Mouse (Mus musculus) kidney, postnatal 14 days (tissue): ENCODE measurements around the gene Kcna4.
A peak's percentile ranks its signal among the peaks of the same experiment; 100 is the strongest.

Experiments
- DNase-seq: peaks from one replicate; pipeline ENCODE4 v3.0.0; 2022; ENCODE audit warnings: mixed read lengths

The Kcna4 gene

DNA sequence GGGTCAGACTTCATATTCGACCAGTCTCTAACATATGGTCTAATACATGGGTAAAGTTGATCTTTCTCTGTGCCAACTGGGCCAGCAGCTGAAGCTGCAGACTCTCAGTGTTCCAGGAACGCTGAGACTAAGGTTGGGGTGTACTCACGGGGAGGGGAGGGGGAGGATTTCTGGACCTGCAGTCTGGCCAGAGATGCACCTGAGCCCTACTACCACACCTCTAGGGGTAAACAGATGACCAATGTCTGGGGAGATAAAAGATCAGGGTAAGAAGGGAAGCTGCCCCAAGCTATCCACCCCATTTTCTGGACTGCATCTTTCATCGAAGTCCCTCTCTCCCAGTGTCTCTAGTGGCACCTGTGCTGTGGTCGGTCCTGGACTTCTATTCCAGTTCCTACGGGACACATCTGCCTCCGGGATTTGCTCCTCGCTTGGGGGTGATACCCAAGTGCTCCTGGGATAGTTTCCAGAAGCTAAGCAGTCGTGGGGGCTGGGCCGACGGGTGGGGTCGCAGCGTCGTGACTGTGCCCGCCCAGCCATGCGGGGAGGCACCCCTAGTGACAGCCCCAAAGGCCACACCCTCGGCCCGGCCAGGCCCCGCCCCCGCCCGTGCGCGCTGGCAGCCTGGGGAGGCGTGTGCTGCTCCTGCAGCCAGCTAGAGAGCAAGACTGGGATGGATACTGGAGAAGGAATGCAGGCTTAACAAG is at the start of gene Kcna4:
Kcna4 (plus strand) TSS at position 650 of the 707 bp plus-strand sequence.
- peak; percentile 11 for DNase-seq

DNA sequence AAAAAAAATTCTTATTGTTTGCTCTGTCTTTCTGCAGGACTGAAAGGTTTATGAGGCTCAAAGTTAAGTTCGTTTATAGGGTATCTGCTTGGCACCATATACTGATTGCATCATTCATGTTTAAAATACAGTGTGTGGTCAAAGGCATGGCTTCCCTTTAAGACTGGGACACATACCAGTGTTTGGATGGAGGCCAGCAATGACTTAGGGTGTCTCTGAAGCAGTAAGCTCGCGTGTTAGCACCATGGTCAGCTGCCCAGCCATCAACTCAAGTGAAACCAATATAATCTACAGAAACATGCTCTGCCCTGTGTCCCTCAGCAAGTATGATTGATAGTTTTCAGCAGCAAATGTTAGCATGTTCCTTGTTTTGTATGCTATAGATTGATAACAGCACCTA is 32.3 kb upstream of the Kcna4 start:
- no peak for DNase-seq

DNA sequence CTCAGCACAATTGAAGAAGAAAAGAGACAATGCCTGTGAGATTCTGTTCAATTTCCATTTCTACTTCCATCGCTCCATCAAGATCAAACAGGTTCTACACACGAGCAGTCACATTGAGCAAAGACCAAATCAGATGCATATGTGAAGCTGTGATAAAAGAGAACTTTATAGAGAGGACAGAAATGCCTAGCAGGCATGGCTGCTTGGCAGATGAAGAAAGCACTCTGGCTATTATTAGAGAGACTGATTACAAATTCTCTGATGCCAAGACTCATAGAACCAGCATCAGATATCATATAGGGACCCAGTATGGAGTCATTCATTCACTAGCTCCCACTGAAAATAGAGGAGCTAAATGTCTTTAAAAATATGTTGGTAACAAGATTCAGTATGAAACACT is 24.2 kb upstream of the Kcna4 start:
- DNase-seq = no peak

DNA sequence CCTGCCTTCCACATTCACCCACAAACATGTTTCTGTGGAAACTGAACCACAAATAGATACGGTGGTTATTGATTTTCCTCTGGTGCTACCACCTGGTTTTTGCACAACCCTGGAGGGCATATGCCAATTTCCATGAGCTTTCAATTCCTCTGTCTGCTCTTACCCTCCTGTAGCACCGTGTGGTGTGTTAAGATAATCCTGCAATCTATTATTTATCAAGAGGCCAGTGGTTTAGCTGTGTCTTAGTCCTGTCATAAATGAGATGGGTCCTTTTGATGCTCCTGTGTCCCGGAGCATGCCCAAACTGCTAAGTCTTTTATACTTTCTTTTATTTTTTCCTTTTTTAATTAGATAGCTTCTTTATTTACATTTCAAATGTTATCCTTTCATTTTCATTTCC is 20.4 kb upstream of the Kcna4 start:
- DNase-seq = no peak

DNA sequence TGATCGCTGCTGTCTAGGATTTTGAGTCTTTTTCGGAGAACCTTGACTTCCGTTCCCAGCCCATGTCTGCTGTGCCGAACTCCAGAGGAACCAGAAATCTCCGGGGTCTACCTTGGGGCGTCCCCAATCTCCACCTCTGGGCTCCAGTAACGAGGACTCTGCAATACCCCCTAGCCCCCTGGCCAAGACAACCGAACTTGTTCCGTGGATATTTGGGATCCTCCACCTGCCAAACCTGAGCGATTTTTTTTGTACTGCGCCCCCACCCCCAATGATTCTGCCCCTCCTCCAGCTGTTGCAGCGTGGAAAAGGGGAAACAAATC is 219 bp downstream of the Kcna4 start:
- DNase-seq = no peak

DNA sequence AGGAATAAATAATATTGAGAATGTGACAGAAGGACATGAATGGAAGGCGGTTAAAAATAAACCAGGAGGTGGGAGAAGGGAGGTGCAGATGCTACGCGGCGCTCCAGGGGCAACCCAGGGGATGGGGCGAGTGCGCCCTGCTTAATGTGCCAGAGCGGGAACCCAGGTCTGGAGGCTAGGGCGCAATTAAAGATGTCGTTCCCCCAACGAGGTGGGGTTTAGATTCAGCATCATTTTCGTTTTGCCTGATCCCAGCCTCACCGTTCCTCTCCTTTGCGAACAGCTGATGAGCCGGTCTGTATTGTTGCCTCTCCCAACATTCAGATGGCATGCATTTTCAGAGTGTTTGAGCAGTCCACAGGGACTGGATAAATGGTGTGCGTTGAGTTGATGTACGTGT is 703 bp downstream of the Kcna4 start:
- no peak for DNase-seq

DNA sequence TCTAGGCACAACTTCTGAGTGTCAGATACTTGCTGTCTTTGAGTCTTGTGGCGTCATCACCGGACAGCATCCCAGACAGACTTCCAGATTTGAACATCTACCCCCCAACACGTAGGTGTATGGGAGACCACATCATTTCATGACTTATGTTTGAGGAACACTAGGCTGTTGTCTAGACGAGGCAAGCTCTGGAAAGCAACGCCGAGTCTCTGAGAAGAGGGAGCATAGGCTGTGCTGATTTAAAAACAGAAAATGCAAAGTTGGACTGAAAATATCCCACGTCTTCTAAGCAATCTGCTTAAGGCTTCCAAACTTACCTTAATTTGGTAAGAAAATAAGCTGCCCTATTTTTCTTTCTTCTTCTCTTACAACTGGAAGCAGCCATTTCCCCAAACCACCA is 4.1 kb downstream of the Kcna4 start:
- no peak for DNase-seq

DNA sequence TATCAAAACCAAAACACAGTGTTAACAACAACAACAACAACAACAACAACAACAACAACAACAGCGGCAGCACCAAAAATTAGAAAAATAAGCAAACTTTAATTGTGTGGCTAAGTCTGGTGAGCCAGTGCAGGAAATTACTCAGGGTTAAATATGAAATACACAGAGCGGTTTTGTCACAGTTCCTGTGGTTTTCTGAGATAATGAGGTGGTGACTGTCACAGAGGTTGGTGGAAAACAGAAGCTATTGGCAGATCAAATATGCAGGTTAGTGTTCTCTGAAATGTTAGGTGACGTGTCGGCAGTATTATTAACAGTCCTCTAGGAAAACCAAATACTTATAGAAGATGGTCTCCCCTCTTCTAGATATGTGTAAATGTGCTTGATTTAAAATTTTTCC is 11.4 kb downstream of the Kcna4 start:
- no peak for DNase-seq

DNA sequence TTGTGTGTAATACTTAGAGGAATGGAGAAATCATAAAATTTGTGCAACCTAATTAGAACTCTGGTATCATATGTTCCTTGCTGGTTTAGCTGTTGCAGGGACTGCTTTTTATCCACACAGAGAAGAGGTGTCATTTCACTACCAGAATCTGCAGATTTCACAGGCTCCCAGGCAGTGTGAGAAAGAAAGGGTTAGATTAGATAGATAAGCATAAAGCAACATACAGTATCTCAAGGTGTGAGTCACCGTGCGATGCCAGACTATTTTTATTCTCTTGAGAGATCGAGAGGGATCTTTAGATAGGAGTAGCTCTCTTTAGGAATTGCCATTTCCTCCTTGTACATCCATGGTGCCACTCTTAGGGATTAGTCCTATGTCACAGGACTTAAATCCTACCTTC is 14.3 kb downstream of the Kcna4 start:
- DNase-seq = no peak

DNA sequence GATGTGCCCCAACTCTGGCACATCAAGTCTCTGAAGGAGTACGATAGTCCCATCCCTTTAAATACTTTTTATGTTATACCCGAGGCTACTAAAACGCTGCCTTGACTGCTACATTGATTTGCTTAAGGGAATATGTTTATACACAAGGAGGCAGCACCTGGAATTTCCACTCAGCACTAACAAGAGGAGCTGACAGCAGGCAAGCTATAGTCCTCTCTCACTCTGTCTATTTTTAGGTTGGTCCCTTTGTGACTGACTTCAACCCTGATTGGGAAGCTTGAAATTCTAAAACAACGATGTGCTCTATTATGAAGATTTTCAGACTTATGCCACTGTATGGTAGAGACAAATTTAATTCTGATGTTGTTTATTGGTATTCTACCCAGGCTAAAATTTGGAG is 15.6 kb downstream of the Kcna4 start:
- DNase-seq = no peak

DNA sequence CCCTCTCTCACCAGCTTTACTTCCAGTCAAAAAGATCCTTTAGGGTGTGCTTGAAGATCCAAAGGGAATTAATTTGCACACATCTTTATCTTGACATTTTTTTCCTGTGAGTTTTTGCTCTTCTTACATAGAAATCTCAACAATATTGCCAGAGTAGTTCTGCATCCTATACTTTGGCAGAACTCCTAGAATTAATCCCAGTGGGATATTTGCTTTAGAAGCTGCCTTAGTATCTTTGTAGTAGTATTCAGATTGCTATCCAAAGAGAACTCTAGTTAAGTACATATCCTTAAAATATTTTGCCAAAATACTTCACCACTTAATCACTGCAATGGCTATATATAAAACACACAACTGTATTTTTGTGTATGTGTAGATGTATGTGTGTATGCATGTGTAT is 28.2 kb downstream of the Kcna4 start:
- no peak for DNase-seq

DNA sequence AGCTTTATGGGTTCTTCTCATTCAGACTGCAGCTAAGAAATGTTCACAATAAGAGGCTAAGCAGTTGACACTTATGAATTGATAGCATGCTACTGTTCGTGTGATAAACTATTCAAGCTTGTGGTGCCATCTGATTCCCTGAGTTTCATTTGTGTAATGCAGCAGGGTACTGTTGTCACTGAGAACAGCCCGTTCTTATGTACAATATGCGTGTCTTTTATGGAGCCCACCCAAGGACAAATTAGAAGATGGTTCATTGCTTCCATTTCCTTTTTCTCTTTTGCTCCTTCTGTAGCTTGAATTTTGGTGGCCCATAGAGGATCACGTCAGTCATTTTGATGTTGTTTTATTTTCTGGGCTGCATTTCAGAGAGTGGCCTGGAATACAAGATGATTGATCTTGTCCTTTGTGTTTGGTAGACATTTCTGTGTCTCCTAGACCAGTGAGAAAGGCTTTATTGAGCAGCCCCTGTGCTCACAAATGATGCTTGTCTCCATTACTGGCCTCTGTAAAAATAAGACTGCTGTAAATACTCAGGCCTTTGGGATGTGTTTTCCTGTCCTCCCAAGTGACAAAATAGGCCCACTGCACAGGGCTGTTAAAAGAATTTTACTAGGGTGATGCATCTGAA is 31.3 kb downstream of the Kcna4 start:
- no peak for DNase-seq

DNA sequence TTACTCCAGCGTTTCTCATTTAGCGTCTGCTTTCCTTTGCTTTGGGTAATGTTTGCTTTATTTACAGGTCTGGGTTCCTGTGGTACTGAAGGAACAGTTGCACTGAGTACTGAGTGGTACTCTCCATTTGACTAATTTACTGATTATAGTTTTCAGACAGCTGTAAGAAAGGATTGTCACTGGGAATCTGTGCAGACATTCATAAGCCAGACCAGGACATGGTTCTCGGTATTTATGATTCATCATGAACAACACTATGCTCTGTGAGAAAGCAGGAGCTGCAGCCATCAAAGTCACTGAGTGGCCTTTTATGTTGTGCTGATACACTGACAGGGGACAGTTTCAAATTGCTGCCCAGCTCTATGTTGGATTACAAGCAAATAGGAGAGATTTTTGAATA is 33.7 kb downstream of the Kcna4 start:
- no peak for DNase-seq

DNA sequence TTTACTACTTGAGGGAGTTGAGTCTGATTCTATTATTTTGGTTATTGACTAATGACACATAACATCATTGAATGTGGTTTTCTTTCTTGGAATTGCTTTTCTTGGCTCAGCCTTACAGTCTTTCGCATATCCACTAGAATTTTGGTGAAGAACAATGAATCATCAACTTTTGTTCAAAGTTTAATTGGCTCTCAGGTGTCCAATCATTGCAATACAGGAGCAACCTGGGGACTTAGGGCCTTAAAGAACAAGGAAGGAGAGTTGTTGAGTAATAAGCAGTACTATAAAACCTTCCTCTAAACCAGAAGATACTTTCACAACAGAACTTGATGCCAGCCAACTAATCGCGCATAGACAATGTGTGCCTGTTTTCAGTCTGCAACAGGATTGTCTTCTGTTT is 36.8 kb downstream of the Kcna4 start:
- no peak for DNase-seq

DNA sequence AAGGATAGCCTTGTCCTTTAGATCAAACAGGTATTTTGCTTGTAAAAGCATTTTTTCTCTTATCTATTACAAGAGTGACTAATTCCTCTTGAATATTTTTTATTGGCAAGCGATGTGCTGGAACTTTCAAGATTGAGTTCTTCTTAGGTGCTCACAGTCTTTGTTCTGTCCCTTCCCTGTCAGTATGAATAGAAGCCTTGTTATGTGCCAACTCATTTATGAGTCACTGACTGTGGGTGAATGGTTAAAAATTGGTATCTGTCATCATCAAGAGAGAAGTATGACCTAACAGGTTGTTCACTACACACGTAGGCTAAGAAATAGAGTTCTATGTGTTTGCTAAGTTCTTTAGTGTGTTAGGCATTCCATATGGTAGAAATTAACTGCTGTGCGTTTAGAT is 50.9 kb downstream of the Kcna4 start:
- no peak for DNase-seq

DNA sequence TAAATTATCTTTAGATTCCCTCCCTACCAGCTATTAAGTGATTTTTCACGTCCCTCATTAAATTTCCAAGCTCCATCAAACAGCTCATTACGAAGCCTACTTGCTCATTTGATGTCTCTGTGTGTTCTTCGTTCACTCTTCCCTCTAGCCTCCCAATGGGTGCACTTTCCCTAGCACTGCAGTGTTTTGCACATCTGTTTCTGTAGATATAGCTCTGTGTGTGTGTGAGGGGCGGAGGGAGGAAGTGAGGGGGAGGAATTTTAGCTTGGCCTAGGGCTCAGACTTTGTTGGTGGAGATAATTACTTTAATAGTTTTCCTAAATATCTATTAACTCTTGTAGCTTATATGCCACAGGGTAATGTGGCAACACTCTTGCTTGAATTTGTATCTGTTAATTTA is 54.4 kb downstream of the Kcna4 start:
- DNase-seq = no peak

DNA sequence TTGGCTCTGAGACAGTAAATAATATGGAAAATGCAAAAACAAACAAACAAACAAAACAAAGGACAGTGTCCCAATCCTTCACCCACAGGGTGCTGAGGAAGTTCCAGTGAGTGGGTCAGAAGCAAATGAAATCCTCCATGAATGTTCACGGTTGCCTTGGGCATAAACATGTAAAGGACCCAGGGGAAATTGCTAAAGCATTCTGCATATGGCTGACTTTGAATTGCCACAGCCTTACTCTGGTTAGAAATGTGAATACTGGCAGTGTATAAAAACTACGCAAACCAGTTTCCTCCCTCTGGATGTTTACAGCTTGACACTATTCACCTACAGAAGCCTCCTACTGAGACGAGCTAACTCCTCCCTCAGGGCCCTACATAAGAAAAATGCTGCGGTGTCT is 54.9 kb downstream of the Kcna4 start:
- no peak for DNase-seq
